Mouse (Mus musculus): ENCODE data around the gene Mfsd12. TPM values are rescaled to one million over a fixed set of nuclear protein-coding genes. Genes with fewer than 3 reads are reported as not detected.

The Mfsd12 gene
- total RNA-seq, 2 experiments from 2014 or later, result 46.6 to 50.7 TPM

GRCm38 (mm10) chr10:81327959-81328358, 29.3 kb upstream of the Mfsd12 start:
- DNase-seq (ENCODE audit: extremely low spot score in 1 of 2, low spot score in 1 of 2), result no peak

- no peak for DNase-seq (ENCODE audit: extremely low spot score in 1 of 2, low spot score in 1 of 2)
Observed at GRCm38 (mm10) chr10:81328386-81328785, 28.9 kb upstream of the Mfsd12 start, which contains the start of gene Tbxa2r. Gene Tbxa2r, plus strand, starts transcription at chr10:81328731.

DNA sequence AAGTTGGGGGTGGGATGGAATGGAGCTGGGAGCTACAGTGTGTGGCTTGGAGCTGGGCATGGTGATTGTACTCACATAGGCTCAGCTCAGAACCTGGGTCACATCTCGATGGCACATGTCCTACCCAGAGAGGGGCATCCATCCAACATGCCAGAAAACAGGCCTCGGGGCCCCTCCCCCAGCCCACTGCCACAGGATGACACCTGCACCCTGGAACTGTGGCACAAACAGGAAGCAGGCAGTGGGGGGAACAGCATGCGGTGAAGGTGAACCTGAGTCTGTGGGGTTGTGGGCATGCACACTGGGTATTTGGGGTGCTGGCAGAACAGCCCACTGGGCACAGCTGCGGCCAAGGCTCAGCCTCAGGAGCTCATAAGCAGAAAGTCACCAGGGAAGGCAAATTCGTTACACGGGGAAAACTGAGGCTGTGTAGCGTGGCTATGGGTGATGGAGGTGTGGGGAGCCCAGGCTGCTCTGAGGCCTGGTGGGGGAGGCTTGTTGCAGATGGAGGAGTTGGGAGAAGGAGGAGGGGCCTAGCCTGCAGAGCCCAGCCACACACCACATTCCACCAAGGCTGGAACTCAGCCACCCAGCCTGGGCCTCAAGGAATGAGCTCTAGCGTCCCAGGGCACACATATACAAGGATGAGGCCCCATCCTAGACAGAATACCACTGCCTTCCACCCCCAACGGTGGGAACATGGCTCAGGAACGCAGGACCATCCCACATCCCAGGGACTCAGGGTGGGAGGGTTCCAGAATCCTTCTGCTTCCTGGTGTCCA, 27.9 kb upstream of the Mfsd12 start:
- DNase-seq (ENCODE audit: extremely low spot score in 1 of 2, low spot score in 1 of 2), result no peak

GRCm38 (mm10) chr10:81330007-81330406, 27.3 kb upstream of the Mfsd12 start:
- no peak for DNase-seq (ENCODE audit: extremely low spot score in 1 of 2, low spot score in 1 of 2)

GRCm38 (mm10) chr10:81332277-81332676, 25.0 kb upstream of the Mfsd12 start:
- DNase-seq (ENCODE audit: extremely low spot score in 1 of 2, low spot score in 1 of 2), result no peak

- DNase-seq (ENCODE audit: extremely low spot score in 1 of 2, low spot score in 1 of 2), result no peak
Observed at GRCm38 (mm10) chr10:81334324-81334723, 23.0 kb upstream of the Mfsd12 start.

GRCm38 (mm10) chr10:81335393-81336340, 21.6 kb upstream of the Mfsd12 start:
- no peak for DNase-seq (ENCODE audit: extremely low spot score in 1 of 2, low spot score in 1 of 2)

DNA sequence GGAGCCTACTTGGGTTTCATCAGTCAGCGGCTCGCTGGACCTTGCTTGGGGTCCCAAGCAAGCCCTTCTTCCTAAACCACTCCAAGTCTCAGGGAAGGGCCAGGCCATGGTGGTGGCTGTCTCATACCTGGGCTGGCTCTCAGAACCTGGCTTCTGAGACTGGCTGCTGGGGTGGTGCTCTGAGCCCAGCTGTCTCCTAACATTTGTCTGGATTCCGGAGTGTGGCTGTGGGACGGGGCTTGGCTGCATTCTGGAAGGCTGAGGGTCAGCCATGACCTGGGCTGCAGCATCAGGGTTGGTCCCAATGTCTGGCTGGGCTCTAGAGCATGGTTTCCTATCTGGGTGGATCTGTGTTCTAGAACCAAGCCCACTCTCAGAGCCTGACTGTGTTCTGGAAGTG, 20.7 kb upstream of the Mfsd12 start:
- DNase-seq (ENCODE audit: extremely low spot score in 1 of 2, low spot score in 1 of 2), result no peak

GRCm38 (mm10) chr10:81340551-81341332, 16.5 kb upstream of the Mfsd12 start:
- DNase-seq (ENCODE audit: extremely low spot score in 1 of 2, low spot score in 1 of 2), result no peak

DNA sequence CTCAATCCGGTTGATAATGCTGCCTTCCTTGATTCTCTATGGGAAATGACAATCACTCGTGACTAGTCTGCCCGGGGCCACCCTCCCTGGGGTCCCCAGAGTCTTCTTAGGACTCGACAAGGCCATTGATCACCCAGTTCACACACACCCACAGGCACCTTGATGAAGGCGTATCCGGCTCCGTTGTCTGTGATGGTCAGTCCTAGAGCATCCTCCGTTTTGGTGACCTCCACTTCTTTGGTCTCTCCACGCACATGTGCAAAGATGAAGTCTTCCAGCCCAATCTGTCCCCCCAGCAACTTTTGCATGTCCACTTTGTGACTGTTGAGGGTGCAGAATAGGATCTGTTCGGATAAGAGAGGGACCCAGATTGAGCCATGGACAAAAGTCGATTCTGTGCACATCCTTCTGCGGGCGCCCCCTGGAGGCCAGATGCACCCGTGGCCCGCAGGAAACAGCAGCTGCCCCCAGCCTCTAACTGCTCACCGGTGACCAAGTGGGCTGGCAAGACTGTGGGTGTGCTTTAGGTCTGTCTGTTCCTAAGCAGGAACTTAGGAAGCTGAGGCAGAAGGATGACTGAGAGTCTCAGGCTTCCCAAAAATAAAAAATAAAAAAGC, 15.8 kb upstream of the Mfsd12 start:
- peak in 1 of 2 experiments; percentile 76 for DNase-seq (ENCODE audit: extremely low spot score in 1 of 2, low spot score in 1 of 2)

DNA sequence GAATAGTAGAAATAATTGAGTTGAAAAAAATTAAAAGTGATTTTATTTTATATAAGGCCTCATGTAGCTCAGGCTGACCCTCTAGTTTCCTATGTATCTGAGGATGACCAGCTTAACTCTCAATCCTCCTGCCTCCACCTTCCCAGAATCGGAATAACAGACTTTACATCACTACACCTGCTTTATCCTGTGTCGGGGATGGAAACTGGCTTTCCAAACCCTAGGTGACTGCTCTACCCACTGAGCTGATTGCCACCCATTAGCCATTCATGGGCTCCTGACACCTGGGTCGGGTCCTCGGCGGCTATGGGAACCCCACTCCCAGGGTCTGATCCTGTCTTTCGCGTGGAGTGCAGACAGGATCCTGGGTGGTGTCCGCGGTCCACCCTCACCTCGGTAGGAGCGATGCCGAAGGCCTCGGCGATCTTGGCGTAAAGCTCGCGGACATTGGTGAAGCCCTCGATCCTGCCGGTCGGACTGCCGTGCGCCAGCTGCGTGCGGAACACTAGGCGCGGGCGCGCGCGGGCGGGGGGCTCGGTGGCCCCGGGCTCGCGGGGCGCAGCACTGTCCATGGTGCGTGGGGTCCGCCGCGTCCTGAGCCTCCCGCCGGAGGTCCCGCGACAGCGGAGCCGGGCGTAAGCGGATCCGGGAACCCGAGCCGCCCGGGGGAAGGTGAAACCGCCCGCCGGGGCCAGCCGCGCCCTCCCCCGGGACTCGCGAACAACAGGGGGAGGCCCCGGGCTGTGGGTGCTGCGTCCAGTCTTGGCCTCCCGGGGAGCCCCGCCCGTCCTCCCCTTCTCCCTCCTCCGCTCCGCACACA, 14.4 kb upstream of the Mfsd12 start, which contains the start of gene Gipc3:
TSS of gene Gipc3 (minus strand) at position 581 of the 820 bp plus-strand sequence.
- DNase-seq (ENCODE audit: extremely low spot score in 1 of 2, low spot score in 1 of 2), result no peak

- DNase-seq (ENCODE audit: extremely low spot score in 1 of 2, low spot score in 1 of 2), result no peak
Observed at GRCm38 (mm10) chr10:81344421-81345161, 12.7 kb upstream of the Mfsd12 start.

DNA sequence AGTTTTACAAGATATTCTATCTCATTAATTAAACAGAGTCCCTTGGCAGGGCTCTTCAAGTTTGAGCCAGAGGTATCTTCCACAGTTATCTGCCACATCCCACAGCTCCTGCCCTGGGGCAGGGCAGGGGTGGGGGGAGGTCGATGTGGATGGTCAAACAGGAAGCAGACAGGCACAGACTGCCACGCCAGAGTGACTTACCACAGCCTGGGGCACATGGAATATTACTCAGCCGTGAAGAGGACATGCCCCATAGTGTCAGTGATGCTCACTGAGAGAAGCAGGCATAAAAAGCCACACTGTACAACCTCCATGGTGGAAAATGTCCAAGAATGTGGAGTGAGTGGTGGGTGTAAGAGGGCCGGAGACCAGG, 12.1 kb upstream of the Mfsd12 start:
- DNase-seq (ENCODE audit: extremely low spot score in 1 of 2, low spot score in 1 of 2), result no peak

DNA sequence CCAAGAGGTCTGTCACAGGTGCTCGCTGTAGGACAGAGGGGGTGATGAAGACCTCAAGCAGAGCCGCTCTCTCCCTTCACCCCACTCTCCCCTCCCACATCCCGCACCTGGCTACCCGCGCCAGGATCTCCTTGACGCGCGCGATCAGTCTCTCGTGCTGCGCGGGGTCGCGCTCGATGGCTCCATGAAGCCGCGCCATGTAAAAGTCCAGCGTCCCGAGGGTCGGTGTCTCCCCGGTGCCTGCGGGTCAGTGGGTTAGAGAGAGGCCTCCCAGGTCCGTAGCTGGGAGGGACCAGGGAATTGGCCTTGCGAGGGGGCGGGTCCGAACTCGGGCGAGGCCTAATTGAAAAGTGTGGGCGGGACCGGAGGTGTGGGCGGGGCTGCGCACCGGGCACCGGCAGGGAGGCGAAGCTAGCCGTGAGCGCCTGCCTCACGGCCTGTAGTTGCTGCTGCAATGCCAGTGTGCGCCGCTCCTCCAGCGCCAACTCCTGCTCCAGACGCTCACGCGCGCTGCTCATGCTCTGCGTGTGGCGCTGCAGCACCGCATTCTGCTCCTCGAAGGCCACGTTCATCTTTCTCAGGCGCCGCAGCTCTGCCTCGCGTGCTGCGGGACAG, 10.7 kb upstream of the Mfsd12 start:
- DNase-seq (ENCODE audit: extremely low spot score in 1 of 2, low spot score in 1 of 2), result no peak

DNA sequence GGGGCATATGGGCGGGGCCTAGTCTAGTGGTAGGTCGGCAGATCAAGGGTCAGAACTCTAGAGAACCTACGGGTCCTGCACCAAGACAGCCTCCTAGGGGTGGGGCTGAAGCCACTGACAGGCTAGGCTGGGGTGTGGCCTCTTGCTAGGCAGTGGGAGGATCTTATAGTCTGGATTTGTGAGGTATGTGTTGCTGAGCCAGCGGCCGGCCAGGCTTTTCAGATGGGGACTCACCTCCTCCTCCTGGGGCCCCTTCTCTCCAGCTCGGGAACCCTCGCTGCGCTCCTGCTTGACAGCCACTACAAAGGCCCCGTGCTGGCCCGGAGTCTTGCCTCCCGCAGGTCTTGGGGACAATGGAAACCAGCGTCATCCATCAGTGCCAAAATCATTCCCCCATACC, 8.1 kb upstream of the Mfsd12 start:
- DNase-seq (ENCODE audit: extremely low spot score in 1 of 2, low spot score in 1 of 2), result no peak

DNA sequence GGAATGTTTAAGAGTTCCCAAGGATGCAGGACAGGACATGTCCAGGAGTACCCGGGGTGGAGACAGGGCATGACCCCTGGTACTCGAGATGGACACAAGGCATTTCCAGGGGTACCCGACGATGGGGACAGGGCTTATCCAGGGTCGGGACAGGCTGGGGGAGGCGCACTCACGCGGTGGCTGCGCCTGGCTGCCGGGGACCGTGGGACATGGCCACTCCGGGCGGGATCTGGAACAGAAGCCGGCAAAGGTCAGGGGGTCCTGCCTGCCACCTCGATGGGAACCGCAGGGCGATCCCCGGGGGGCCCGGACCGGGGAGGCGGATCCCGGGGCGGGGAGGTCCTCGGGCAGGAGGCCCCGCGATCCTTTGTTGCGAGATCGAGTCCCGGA, 7.3 kb upstream of the Mfsd12 start:
- no peak for DNase-seq (ENCODE audit: extremely low spot score in 1 of 2, low spot score in 1 of 2)

GRCm38 (mm10) chr10:81350351-81351063, 6.8 kb upstream of the Mfsd12 start, which contains the start of gene Hmg20b:
Gene Hmg20b, minus strand, starts transcription at chr10:81350480.
- DNase-seq (ENCODE audit: extremely low spot score in 1 of 2, low spot score in 1 of 2), result peak; percentile 98
